Mouse (Mus musculus) adrenal gland, postnatal 0 days (tissue): ENCODE measurements around the gene Lrrn4cl. TPM values are rescaled to one million over a fixed set of nuclear protein-coding genes. Genes with fewer than 3 reads are reported as not detected.

Source experiments
- microRNA-seq: library from miRNA; unstranded; fragments of <30 nt; microRNA quantifications from one replicate; pipeline ENCODE4, GENCODE M21; 2016; ENCODE audit warnings: borderline replicate concordance; ENCODE audit not compliant: insufficient number of aligned reads
- polyA plus RNA-seq: library from polyadenylated mRNA; unstranded; fragments of >200 nt; fragmentation: Nextera tagmentation; extraction: Ambion mirVana; gene quantifications from 2 replicates; pipeline ENCODE4 v1.2.1, GENCODE M21; 2015

Gene Lrrn4cl
- polyA plus RNA-seq, 1 experiment from 2014 or later = 15.3 TPM

Small RNAs within 50 kb of the gene (microRNA-seq; reads per million reads assigned to microRNA genes)
- gene Mir5136 = not detected

Other genes with a start within 250 kb of the Lrrn4cl start
- 0.23 and 0.54 TPM in 2 replicates for gene Slc22a6, start 232.7 kb upstream of the Lrrn4cl start, polyA plus RNA-seq
- 0.91 and 2.2 TPM in 2 replicates for gene Chrm1, start 187.0 kb upstream of the Lrrn4cl start, polyA plus RNA-seq
- gene Slc3a2, start 127.4 kb upstream of the Lrrn4cl start, polyA plus RNA-seq = 83.1 and 141 TPM in 2 replicates
- gene Wdr74, start 114.9 kb upstream of the Lrrn4cl start, polyA plus RNA-seq = 55.6 and 64.3 TPM in 2 replicates
- gene 1700092M07Rik, start 110.0 kb upstream of the Lrrn4cl start, polyA plus RNA-seq = not detected in 2 replicates
- 85.3 and 122 TPM in 2 replicates for gene Stx5a, start 109.4 kb upstream of the Lrrn4cl start, polyA plus RNA-seq
- gene Nxf1, start 93.7 kb upstream of the Lrrn4cl start, polyA plus RNA-seq = 57.3 and 70.5 TPM in 2 replicates
- 187 and 192 TPM in 2 replicates for gene Tmem223, start 79.8 kb upstream of the Lrrn4cl start, polyA plus RNA-seq
- 117 and 159 TPM in 2 replicates for gene Tmem179b, start 76.3 kb upstream of the Lrrn4cl start, polyA plus RNA-seq
- 14.0 and 14.5 TPM in 2 replicates for gene Taf6l, start 64.4 kb upstream of the Lrrn4cl start, polyA plus RNA-seq
- 250 and 252 TPM in 2 replicates for gene Polr2g, start 52.2 kb upstream of the Lrrn4cl start, polyA plus RNA-seq
- 3.5 and 3.7 TPM in 2 replicates for gene Zbtb3, start 48.2 kb upstream of the Lrrn4cl start, polyA plus RNA-seq
- gene Ttc9c, start 31.4 kb upstream of the Lrrn4cl start, polyA plus RNA-seq = 19.5 and 25.9 TPM in 2 replicates
- gene Hnrnpul2, start 30.8 kb upstream of the Lrrn4cl start, polyA plus RNA-seq = 2.6 and 4.1 TPM in 2 replicates
- gene AC129217.1, start 21.0 kb upstream of the Lrrn4cl start, polyA plus RNA-seq = not detected in 2 replicates
- gene Bscl2, start 13.3 kb upstream of the Lrrn4cl start, polyA plus RNA-seq = 50.5 and 77.3 TPM in 2 replicates
- 32.7 and 80.6 TPM in 2 replicates for gene Gng3, start 11.6 kb upstream of the Lrrn4cl start, polyA plus RNA-seq
- 177 and 268 TPM in 2 replicates for gene Ubxn1, start 20.7 kb downstream of the Lrrn4cl start, polyA plus RNA-seq
- gene Uqcc3, start 30.2 kb downstream of the Lrrn4cl start, polyA plus RNA-seq = 120 and 130 TPM in 2 replicates
- 69.8 and 70.7 TPM in 2 replicates for gene Lbhd1, start 33.0 kb downstream of the Lrrn4cl start, polyA plus RNA-seq
- gene Gm49403, start 33.2 kb downstream of the Lrrn4cl start, polyA plus RNA-seq = not detected in 2 replicates
- gene 1810009A15Rik, start 38.1 kb downstream of the Lrrn4cl start, polyA plus RNA-seq = 76.8 and 83.8 TPM in 2 replicates
- not detected in 2 replicates for gene Gm49416, start 38.2 kb downstream of the Lrrn4cl start, polyA plus RNA-seq
- 15.9 and 19.0 TPM in 2 replicates for gene Ints5, start 42.2 kb downstream of the Lrrn4cl start, polyA plus RNA-seq
- 35.9 and 58.5 TPM in 2 replicates for gene Ganab, start 47.3 kb downstream of the Lrrn4cl start, polyA plus RNA-seq
- gene B3gat3, start 69.6 kb downstream of the Lrrn4cl start, polyA plus RNA-seq = 35.8 and 37.6 TPM in 2 replicates
- gene Rom1, start 78.6 kb downstream of the Lrrn4cl start, polyA plus RNA-seq = 10.2 and 10.6 TPM in 2 replicates
- gene Eml3, start 78.8 kb downstream of the Lrrn4cl start, polyA plus RNA-seq = 22.1 and 29.4 TPM in 2 replicates
- gene Mta2, start 91.1 kb downstream of the Lrrn4cl start, polyA plus RNA-seq = 62.8 and 87.3 TPM in 2 replicates
- gene Tut1, start 103.1 kb downstream of the Lrrn4cl start, polyA plus RNA-seq = 11.2 and 17.6 TPM in 2 replicates
- 168 and 205 TPM in 2 replicates for gene Eef1g, start 116.3 kb downstream of the Lrrn4cl start, polyA plus RNA-seq
- gene Ahnak, start 138.5 kb downstream of the Lrrn4cl start, polyA plus RNA-seq = 33.6 and 44.4 TPM in 2 replicates
- gene Scgb1a1, start 237.2 kb downstream of the Lrrn4cl start, polyA plus RNA-seq = 17.1 and 23.9 TPM in 2 replicates